Comparison of ENCODE assay signal across 22 mouse cellular contexts in the genomic region with DNA sequence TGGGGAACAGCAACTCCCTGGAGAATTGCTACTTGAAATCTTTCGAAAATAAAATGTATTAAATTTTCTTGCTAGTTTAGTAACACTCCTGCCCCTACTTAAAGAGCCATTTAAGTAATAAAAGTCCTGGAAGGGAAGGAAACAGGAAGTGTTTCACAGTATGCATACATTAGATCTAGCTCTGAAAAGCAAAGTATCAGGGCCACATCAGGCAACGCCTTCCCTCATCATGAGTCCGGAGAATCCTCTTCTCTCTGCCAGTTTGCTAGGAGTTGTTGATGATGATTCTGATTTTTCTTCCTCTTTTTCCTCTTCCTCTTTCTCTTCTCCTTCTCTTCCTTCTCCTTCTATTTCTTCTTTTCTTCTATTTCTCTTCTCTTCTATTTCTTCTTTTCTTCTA.
DNase-seq lines count a peak whose midpoint lies in the region; ATAC-seq and TF ChIP-seq lines count a peak whose summit lies in the region.
"Had no signal": no experiment of that assay in that cellular context is flagged by ENCODE, and none has a peak within 500 bp of the region (broad histone marks: within the 10 kb centered on the region; RNA-seq: fewer than 3 reads in every experiment).

No protein-coding gene starts in this region.

- H3K4me1 ChIP-seq in bone marrow macrophage, adult 2 months (ENCODE audit: control insufficient read depth, insufficient read depth, low read length): peaks cover 15% of the 10 kb centered on the region
- H3K4me1 ChIP-seq in neural tube, embryonic 15.5 days: no peaks in the 10 kb centered on the region
- H3K4me1 ChIP-seq in midbrain, embryonic 14.5 days (ENCODE audit: control insufficient read depth, insufficient read depth, low read length): no peaks in the 10 kb centered on the region
- H3K4me1 ChIP-seq: forebrain, embryonic 13.5 days; forebrain, embryonic 15.5 days had no signal

- DNase-seq in midbrain, embryonic 14.5 days: no peak
- DNase-seq in left cerebral cortex, postnatal 4 days: no peak
- DNase-seq: adrenal gland, adult 8-10 months; adrenal gland, postnatal 14 days; adrenal gland, postnatal 36 days; cerebellum, adult 11 months; cerebellum, adult 18-20 months; cerebellum, adult 8-10 months; cerebellum, adult 9-11 months; cerebellum, postnatal 14 days; cerebellum, postnatal 36 days; forebrain, postnatal 0 days had no signal

- no peak overlapping the region for H3K9ac ChIP-seq in neural tube, embryonic 15.5 days (replicated peaks)
- no peak overlapping the region for H3K9ac ChIP-seq in midbrain, embryonic 14.5 days (replicated peaks; ENCODE audit: low read length)
- H3K9ac ChIP-seq: embryonic facial prominence, embryonic 12.5 days; forebrain, embryonic 13.5 days; forebrain, embryonic 15.5 days; forebrain, postnatal 0 days had no signal

- no peaks in the 10 kb centered on the region for H3K27me3 ChIP-seq in neural tube, embryonic 15.5 days (replicated peaks)
- H3K27me3 ChIP-seq in midbrain, embryonic 14.5 days (ENCODE audit: control insufficient read depth, insufficient read depth, low read length): no peaks in the 10 kb centered on the region
- H3K27me3 ChIP-seq: embryonic facial prominence, embryonic 12.5 days; forebrain, embryonic 13.5 days; forebrain, embryonic 15.5 days; Patski had no signal

- peak overlapping the region; percentile 25; the same call in 1 of the 2 replicates for H3K27ac ChIP-seq in bone marrow macrophage, adult 2 months (ENCODE audit: insufficient read depth, low read depth, low read length)
- no peak overlapping the region for H3K27ac ChIP-seq in neural tube, embryonic 15.5 days (replicated peaks)
- H3K27ac ChIP-seq in midbrain, embryonic 14.5 days (replicated peaks; ENCODE audit: low read depth, low read length): no peak overlapping the region
- H3K27ac ChIP-seq: embryonic facial prominence, embryonic 10.5 days; embryonic facial prominence, embryonic 12.5 days; forebrain, embryonic 13.5 days; forebrain, embryonic 15.5 days had no signal

- ATAC-seq in granulocyte monocyte progenitor cell, adult 5-6 weeks (replicated peaks; ENCODE audit: poor library complexity, severe bottlenecking): peak; percentile 71
- ATAC-seq in megakaryocyte progenitor cell, adult 5-6 weeks (replicated peaks; ENCODE audit: poor library complexity): peak; percentile 63
- ATAC-seq in neural tube, embryonic 15.5 days (ENCODE audit: low FRiP score): no peak
- ATAC-seq in midbrain, embryonic 14.5 days (ENCODE audit: low FRiP score, low TSS enrichment): no peak
- ATAC-seq: activated CD4-positive, CD25-positive, alpha-beta regulatory T cell, adult 4 months; forebrain, embryonic 13.5 days; forebrain, embryonic 15.5 days; forebrain, postnatal 0 days; Patski had no signal

- H3K4me2 ChIP-seq in neural tube, embryonic 15.5 days: no peak overlapping the region
- H3K4me2 ChIP-seq in midbrain, embryonic 14.5 days (ENCODE audit: low read length): no peak overlapping the region
- H3K4me2 ChIP-seq: embryonic facial prominence, embryonic 12.5 days; forebrain, embryonic 13.5 days; forebrain, embryonic 15.5 days had no signal

- H3K36me3 ChIP-seq in neural tube, embryonic 15.5 days: no peaks in the 10 kb centered on the region
- H3K36me3 ChIP-seq in midbrain, embryonic 14.5 days (ENCODE audit: control insufficient read depth, insufficient read depth, low read length): no peaks in the 10 kb centered on the region
- H3K36me3 ChIP-seq: embryonic facial prominence, embryonic 10.5 days; embryonic facial prominence, embryonic 12.5 days; forebrain, embryonic 15.5 days had no signal

- TF ChIP-seq CTCF in bone marrow macrophage, adult 2 months (IDR thresholded peaks at IDR 0.05; ENCODE audit: low read depth, low read length): no peak

- no peaks in the 10 kb centered on the region for H3K9me3 ChIP-seq in neural tube, embryonic 15.5 days (replicated peaks)
- H3K9me3 ChIP-seq in midbrain, embryonic 14.5 days (ENCODE audit: control insufficient read depth, low read length): no peaks in the 10 kb centered on the region
- H3K9me3 ChIP-seq: embryonic facial prominence, embryonic 10.5 days; embryonic facial prominence, embryonic 12.5 days; forebrain, embryonic 13.5 days; forebrain, embryonic 15.5 days had no signal

- intact Hi-C loops in left cerebral cortex, postnatal 4 days (cut with DNase I): no loop called here

- TF ChIP-seq POLR2A in bone marrow macrophage, adult 2 months (IDR thresholded peaks at IDR 0.05; ENCODE audit: borderline replicate concordance, low read depth, low read length): no peak

- H3K4me3 ChIP-seq in bone marrow macrophage, adult 2 months (ENCODE audit: insufficient read depth, low read length): no peak overlapping the region
- no peak overlapping the region for H3K4me3 ChIP-seq in neural tube, embryonic 15.5 days (replicated peaks)
- H3K4me3 ChIP-seq in midbrain, embryonic 14.5 days (replicated peaks; ENCODE audit: low read depth, low read length): no peak overlapping the region
- H3K4me3 ChIP-seq: embryonic facial prominence, embryonic 10.5 days; embryonic facial prominence, embryonic 12.5 days; forebrain, embryonic 13.5 days; forebrain, embryonic 15.5 days had no signal

- 90% methylated on average over 3 of the region's 3 CpGs for WGBS in neural tube, embryonic 15.5 days
- 94% methylated on average over 3 of the region's 3 CpGs for WGBS in midbrain, embryonic 14.5 days

Comparison
In these comparisons a context has a peak if more than half of its experiments do, and no peak if none do; other contexts are left out.
1. ATAC-seq: peak in granulocyte monocyte progenitor cell, adult 5-6 weeks (single experiment) and megakaryocyte progenitor cell, adult 5-6 weeks (single experiment); none in neural tube, embryonic 15.5 days (single experiment) and midbrain, embryonic 14.5 days (single experiment).